Mouse (Mus musculus) lung, postnatal 0 days (tissue): Measurements from ENCODE around the gene Cptp.

Source experiments
- CTCF ChIP-seq: IDR thresholded peaks from 2 replicates; pipeline ENCODE4 v1.5.1; 2016; ENCODE audit warnings: antibody characterized with exemption, mild to moderate bottlenecking
- EP300 ChIP-seq: IDR thresholded peaks from 2 replicates; pipeline ENCODE4 v1.6.1; 2016; ENCODE audit warnings: antibody characterized with exemption, mild to moderate bottlenecking, control low read depth

- no peak for TF ChIP-seq EP300
- peak; percentile 21; the same call in 1 of the 2 replicates for TF ChIP-seq CTCF
These were observed 25.2 kb upstream of the Cptp start for GRCm38 (mm10) chr4:155894311-155894881.
